Mouse (Mus musculus): Measurements from ENCODE around the gene Creld1.

Gene Creld1

GRCm38 (mm10) chr6:113471297-113471936 lies 11.7 kb upstream of the Creld1 start, which contains the start of gene Il17rc:
Gene Il17rc (plus strand): TSS chr6:113471427.
- peak; percentile 52 for DNase-seq (ENCODE audit: low spot score)

GRCm38 (mm10) chr6:113472061-113472460 lies 11.0 kb upstream of the Creld1 start:
- DNase-seq (ENCODE audit: low spot score), result no peak

- no peak for DNase-seq (ENCODE audit: low spot score)
Observed at GRCm38 (mm10) chr6:113473246-113473645, 9.9 kb upstream of the Creld1 start.

GRCm38 (mm10) chr6:113473715-113474114 lies 9.4 kb upstream of the Creld1 start:
- no peak for DNase-seq (ENCODE audit: low spot score)

DNA sequence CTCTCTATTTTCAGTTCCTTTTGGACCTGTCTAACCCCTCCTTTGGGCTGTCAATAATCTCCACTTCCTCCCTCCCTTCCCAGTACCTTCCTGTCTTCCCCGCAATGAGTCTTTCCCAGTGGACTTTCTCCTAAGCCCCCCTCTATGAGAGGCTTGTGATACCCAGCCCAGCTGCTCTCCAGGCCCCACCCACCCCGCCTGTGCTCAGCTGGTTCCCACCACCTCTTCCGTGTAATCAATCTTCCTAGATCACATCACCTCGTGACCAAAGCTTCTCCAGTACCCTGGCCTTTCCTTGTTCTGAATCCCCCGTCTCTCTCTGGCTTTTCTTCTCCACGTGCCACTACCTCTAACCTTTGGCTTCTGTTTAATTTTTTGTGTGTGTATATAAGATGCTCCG lies 5.7 kb upstream of the Creld1 start:
- DNase-seq (ENCODE audit: low spot score), result no peak

DNA sequence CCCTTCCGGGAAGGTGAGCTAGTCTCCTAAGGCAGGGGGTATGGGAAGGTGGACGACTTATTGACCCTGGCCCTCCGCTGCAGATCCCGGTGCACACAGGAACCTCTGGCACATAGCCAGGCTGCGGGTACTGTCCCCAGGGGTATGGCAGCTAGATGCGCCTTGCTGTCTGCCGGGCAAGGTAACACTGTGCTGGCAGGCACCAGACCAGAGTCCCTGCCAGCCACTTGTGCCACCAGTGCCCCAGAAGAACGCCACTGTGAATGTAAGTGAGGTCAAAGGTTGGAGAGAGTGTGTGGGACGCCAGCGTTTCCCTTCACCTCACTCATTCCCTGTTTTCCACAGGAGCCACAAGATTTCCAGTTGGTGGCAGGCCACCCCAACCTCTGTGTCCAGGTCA lies 4.2 kb upstream of the Creld1 start:
- DNase-seq (ENCODE audit: low spot score), result no peak

DNA sequence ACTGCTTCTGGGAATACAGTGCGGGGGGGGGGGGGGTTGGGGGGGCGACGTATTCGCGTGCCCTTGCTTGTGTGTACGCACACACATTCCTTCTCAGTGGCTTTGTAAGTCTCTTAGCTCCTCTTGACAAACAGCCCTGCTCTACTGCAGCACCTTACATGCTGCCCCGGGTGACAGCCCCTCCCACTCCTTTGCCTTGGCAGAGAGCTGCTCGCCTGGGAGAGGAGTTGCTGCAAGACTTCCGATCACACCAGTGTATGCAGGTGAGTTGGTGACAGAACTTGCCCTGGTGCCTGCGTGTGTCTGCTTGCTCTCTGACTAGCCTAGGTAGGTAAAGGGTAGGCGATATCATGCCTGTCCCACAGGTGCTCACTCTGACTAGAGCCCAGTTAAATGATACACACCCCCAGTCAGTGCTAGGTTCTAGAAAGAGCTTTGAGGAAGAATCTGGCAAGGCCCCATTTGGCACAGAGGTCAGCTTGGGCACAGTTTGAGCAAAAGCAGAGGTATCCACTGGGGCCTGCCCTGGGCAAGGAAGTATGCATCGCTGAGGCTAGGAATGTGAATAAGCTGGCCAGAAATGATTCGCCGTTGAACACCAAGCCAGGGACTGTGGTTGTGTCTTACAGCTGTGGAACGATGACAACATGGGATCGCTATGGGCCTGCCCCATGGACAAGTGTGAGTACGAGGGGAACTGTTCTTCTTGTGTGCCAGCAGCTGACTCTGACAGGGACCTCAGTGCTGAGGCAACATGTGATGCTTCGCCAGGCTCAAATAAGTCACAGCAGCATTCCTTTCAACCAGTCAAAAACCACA lies 2.3 kb upstream of the Creld1 start:
- no peak for DNase-seq (ENCODE audit: low spot score)

DNA sequence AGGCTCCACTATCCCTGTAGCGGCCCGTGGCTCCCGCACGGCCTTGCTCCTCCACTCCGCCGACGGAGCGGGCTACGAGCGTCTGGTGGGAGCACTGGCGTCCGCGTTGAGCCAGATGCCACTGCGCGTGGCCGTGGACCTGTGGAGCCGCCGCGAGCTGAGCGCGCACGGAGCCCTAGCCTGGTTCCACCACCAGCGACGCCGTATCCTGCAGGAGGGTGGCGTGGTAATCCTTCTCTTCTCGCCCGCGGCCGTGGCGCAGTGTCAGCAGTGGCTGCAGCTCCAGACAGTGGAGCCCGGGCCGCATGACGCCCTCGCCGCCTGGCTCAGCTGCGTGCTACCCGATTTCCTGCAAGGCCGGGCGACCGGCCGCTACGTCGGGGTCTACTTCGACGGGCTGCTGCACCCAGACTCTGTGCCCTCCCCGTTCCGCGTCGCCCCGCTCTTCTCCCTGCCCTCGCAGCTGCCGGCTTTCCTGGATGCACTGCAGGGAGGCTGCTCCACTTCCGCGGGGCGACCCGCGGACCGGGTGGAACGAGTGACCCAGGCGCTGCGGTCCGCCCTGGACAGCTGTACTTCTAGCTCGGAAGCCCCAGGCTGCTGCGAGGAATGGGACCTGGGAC lies 509 bp upstream of the Creld1 start:
- DNase-seq (ENCODE audit: low spot score), result no peak

GRCm38 (mm10) chr6:113483729-113484128 lies 632 bp downstream of the Creld1 start:
- DNase-seq (ENCODE audit: low spot score), result no peak

DNA sequence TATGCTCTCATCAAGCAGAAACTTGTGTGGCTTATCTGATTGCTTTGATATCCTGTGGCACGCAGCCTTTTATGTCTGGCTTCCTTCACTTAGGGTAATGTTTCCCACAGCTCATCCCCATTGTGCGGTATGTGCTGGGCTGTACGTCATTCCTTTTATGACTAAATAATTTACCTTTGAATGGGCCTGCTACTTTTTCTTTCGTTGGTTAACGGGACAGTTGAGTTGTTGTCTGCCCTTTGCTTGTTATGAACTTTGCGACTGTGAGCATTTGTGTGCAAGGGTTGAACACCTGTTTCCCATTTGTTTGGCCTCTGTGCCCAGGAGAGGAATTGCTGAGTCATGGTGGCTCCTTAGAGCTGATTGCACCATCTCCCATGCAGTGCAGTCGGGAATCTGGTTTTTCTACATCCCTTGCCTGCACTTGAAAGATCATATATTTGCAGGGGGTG lies 4.1 kb downstream of the Creld1 start:
- DNase-seq (ENCODE audit: low spot score), result no peak

- no peak for DNase-seq (ENCODE audit: low spot score)
Observed at GRCm38 (mm10) chr6:113489410-113489809, 6.3 kb downstream of the Creld1 start.

DNA sequence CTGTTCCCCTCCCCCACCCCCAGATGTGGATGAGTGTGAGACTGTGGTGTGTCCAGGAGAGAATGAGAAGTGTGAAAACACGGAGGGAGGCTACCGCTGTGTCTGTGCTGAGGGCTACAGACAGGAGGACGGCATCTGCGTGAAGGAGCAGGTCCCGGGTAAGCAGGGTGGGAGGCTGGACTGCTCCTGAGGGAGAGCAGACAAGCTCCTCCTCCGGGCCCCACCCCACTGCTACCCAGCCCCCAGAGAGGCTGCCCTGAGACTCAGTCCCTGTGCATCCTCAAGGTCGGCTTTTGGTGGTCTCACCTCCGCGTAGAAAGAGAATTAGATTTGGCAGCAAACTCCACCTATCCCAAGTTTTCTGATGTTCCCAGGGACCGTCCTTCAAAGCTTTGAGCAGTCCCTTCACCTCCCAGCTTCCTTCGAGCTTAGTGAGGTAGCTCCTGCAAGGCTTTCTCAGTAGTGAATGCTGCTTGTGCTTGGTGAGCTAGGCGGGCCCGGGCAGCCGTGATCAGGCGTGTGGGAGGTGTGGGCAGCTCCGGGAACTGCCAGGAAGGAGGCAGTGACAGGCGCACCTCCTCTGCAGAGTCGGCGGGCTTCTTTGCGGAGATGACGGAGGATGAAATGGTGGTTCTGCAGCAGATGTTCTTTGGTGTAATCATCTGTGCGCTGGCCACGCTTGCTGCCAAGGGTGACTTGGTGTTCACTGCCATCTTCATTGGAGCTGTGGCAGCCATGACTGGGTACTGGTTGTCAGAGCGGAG lies 9.2 kb downstream of the Creld1 start:
- DNase-seq (ENCODE audit: low spot score), result no peak

- DNase-seq (ENCODE audit: low spot score), result peak; percentile 48
Observed at GRCm38 (mm10) chr6:113494258-113494788, 11.2 kb downstream of the Creld1 start.

GRCm38 (mm10) chr6:113495071-113495675 lies 12.1 kb downstream of the Creld1 start:
- DNase-seq (ENCODE audit: low spot score), result no peak

DNA sequence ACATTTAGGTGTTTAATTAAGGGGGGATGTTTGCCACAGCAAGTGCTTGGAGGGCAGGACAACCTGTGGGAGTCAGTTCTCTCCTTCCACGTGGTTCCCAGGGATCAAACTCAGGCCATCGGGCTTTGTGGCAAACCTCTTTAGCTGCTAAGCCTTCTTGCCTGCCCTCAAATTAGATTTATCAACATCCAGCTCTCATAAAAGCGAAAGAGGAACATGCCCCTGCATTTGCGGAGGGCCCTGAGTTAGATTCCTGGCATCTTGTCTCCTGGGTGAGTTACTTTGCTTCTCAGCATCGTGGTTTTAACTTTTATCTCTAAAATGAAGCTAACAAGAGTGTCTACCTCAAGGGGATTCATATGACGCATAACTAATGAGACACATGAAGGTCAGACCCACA lies 16.2 kb downstream of the Creld1 start:
- no peak for DNase-seq (ENCODE audit: low spot score)

DNA sequence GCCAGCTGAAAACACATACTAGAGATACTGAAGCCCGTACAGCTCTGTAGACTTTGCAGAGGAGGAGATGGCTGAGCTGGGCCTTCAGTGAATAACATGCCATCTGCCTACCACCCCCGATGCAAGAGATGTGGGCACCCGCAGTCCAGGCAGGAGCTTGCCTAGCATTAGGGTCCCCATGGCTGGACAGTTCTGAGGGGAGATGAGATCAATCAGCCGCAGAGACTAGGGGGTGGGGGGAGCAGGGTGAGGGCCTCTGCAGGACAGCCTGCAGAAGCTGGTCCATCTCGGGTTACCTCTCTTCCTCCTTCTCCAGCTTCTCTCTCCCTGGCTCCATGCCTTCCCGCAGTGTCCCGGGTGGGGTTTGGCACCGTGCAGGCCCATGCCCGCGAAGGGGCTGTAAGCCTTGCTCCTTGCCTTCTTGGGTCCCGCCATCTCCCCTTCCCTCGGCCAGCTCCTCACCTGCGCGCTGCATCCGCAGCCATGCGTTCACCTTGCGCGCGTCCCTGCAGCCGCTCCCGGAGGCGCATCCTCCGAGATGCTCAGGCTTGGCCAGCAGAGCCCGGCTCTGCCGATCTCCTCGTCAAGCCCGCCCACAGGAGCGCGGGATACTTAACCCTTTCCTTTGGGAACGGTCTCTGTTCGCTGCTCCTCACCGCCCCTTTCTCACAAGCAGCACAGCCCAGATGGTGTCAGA lies 18.4 kb downstream of the Creld1 start, which contains the start of gene Prrt3:
Prrt3 (minus strand) TSS at position 544 of the 697 bp plus-strand sequence.
- DNase-seq (ENCODE audit: low spot score), result no peak

DNA sequence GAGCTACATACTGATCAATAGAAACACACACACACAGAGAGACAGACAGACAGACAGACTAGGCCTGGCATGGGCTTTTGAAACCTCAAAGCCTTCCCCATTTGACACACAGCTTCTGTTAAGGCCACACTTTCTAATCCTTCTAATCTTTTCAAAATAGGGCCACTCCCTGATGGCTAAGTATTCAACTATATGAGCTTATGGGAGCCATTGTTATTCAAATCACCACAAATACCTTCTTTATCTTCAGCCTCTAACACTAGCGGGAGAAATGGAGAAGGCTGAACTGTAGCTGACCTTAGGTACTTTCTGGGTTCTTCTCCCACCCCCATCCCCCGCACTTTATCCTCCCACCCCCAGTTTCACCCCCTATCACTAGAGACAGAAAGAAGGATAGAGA lies 19.7 kb downstream of the Creld1 start:
- DNase-seq (ENCODE audit: low spot score), result no peak

DNA sequence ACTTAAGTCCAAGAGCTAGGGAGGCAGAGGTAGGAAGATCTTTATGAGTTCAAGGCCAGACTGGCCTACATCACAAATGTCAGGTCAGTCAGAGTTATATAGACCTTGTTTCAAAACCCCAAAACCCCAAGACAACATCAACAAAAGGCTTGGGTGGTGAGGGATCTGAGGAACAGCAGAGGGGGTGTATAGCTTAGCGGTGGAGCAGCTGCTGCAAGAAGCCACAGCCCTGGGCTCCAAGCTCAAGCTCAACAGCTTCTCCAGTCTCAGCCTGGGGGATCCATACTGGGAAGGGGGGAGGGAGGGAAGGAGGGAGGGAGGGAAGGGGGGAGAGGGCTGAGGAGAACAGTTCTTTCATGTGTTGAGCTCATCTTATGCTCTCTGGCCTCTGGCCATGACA lies 22.6 kb downstream of the Creld1 start:
- DNase-seq (ENCODE audit: low spot score), result no peak

DNA sequence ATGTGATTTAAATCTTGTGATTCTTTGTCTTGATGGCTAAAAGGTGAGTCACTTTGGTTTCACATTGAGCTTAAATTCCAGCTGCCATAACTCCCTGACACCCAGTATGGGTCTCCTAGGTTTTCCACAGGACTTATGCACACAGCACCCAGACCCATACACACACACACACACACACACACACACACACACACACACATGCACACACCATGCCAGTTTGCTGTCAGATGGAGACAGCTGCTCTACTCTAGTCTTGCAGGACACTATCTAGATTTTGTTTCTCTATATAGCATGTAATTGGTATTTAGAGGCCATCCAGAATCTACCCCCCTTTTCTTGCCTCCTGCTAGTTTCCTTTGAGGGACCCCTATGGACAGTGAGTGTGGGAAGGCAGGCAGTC lies 24.0 kb downstream of the Creld1 start:
- no peak for DNase-seq (ENCODE audit: low spot score)

DNA sequence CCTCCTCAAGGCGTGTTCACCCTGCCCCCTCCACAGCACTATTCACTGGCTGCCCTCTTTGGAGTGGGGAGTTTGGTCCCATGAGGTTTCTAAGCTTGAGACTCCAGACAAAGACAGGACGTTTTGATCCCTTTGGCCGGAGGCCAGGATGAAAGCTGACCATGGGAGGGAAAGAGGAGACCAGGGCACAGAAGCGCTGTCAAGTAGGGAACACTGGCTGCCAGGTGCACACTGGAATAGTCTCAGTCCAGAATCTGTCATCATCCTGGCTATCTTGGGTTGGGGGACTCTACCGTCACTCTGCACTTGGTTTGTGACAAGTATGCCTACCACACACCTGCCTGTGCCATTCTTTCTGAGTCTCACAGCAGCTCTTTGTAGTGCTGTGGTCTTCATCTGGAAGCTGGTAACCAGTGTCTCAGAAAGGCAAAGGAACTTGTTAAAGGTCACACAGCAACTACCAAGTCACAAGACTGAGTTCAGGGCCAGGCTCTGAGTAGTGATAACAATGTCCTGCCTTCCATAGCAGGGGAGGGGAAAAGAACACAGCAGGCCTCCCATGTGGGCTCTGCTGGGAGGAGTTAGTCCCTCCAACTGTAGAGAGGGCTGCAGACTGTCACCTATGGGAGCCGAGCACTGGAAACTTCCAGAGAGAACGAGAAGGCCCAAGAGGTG lies 25.3 kb downstream of the Creld1 start:
- no peak for DNase-seq (ENCODE audit: low spot score)

Measured in ovary, adult 18-20 months (tissue).